Mouse (Mus musculus) heart, embryonic 12.5 days (tissue): ENCODE measurements around the gene Lrch4. TPM values are rescaled to one million over a fixed set of nuclear protein-coding genes. Genes with fewer than 3 reads are reported as not detected.
A peak's percentile ranks its signal among the peaks of the same experiment; 100 is the strongest.
"Not testable (repeated sequence)": the region's sequence is repeated elsewhere in the genome, so short reads cannot be mapped to it uniquely, and the experiment has no call there.

ENCODE experiments used
- ATAC-seq: fragments of 200-750 bp; cut with Nextera tagmentation; 2 replicates; pipeline ENCODE4 v1.8.0; 2017; ENCODE audit warnings: moderate TSS enrichment, moderate library complexity; ENCODE audit not compliant: insufficient number of reproducible peaks, low FRiP score
- H3K27ac ChIP-seq: fragments of 300-500 bp; sonication (generic); 2 replicates; pipeline ENCODE4 v1.5.1; 2016; ENCODE audit warnings: mild to moderate bottlenecking, moderate library complexity; ENCODE audit not compliant: poor library complexity, severe bottlenecking
- H3K27me3 ChIP-seq: fragments of 300-500 bp; sonication (generic); replicated peaks from 2 replicates; pipeline ENCODE4 v1.6.1; 2016; ENCODE audit warnings: mild to moderate bottlenecking, moderate library complexity
- H3K36me3 ChIP-seq: fragments of 300-500 bp; sonication (generic); 2 replicates; pipeline ENCODE4 v1.6.1; 2016; ENCODE audit warnings: mild to moderate bottlenecking, moderate library complexity
- H3K4me1 ChIP-seq: fragments of 300-500 bp; sonication (generic); replicated peaks from 2 replicates; pipeline ENCODE4 v1.6.1; 2016; ENCODE audit warnings: mild to moderate bottlenecking
- H3K4me2 ChIP-seq: fragments of 300-500 bp; sonication (generic); 2 replicates; pipeline ENCODE4 v1.6.1; 2016; ENCODE audit warnings: mild to moderate bottlenecking, moderate library complexity
- H3K4me3 ChIP-seq: fragments of 300-500 bp; sonication (generic); 2 replicates; pipeline ENCODE4 v1.5.1; 2016; ENCODE audit warnings: mild to moderate bottlenecking
- H3K9ac ChIP-seq: fragments of 300-500 bp; sonication (generic); 2 replicates; pipeline ENCODE4 v1.6.1; 2016; ENCODE audit warnings: mild to moderate bottlenecking, moderate library complexity
- H3K9me3 ChIP-seq: fragments of 300-500 bp; sonication (generic); replicated peaks from 2 replicates; pipeline ENCODE4 v1.6.1; 2016; ENCODE audit warnings: mild to moderate bottlenecking, moderate library complexity
- WGBS: fragments of 180-500 bp; shearing (Covaris S2); methylation state at CpG from one replicate; pipeline ENCODE4 v1.1.7; 2016; 5-methylcytosine and 5-hydroxymethylcytosine counted together
- polyA plus RNA-seq: library from polyadenylated mRNA; unstranded; fragments of >200 nt; fragmentation: Nextera tagmentation; extraction: Ambion mirVana; gene quantifications from 2 replicates; pipeline ENCODE4 v1.2.1, GENCODE M21; 2016

Gene Lrch4
- polyA plus RNA-seq, 1 experiment from 2014 or later = 24.3 TPM

GRCm38 (mm10) chr5:137613076-137613475, 15.8 kb upstream of the Lrch4 start:
- H3K4me1 ChIP-seq = peaks cover 59% of the 10 kb centered on the region
- no peaks in the 10 kb centered on the region for H3K9me3 ChIP-seq
- ATAC-seq = no peak
- H3K36me3 ChIP-seq = peaks cover 2% of the 10 kb centered on the region; the same call in 1 of the 2 replicates
- 0 out of 2 replicates have a peak, but pooled peaks cover 6% of the 10 kb centered on the region for H3K27me3 ChIP-seq
- H3K9ac ChIP-seq = no peak overlapping the region
- no peak overlapping the region for H3K4me2 ChIP-seq
- H3K4me3 ChIP-seq = no peak overlapping the region
- 72% methylated on average over 5 of the region's 5 CpGs for WGBS
- 0 out of 2 replicates have a peak overlapping the region, but pooled peaks have one; percentile 56 for H3K27ac ChIP-seq

DNA sequence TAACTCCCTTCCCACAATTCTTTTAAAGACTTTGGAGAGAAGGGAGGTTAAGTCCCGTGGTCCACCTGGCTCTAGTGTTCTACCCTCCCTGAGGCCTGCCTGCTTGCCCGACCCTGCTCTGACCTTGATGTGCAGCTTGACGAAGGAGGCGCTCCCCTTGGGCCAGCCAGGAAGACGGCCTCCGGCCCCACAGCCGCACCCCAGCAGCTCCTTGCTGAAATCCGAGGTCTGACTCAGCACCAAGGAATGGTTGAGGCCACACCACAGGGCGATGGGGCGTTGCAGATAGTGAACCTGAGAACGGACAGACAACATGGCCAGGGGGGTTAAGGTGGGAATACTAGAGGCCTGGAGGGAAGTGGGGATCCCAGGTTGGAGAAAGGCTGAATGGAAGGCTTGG, 15.4 kb upstream of the Lrch4 start, which contains the start of gene Pcolce:
Gene Pcolce (minus strand): TSS at position 235 of the 400 bp plus-strand sequence.
- peak within 1 kb of the TSS; percentile 47; the same call in 1 of the 2 replicates for H3K9ac ChIP-seq
- H3K4me3 ChIP-seq = no peak within 1 kb of the TSS
- H3K9me3 ChIP-seq = no peaks in the 10 kb centered on the region
- peak within 1 kb of the TSS; percentile 56 for H3K27ac ChIP-seq
- WGBS = 26% methylated on average over 11 of the region's 11 CpGs
- 0 out of 2 replicates have a peak, but pooled peaks cover 1% of the 10 kb centered on the region for H3K27me3 ChIP-seq
- no peak within 1 kb of the TSS for H3K4me2 ChIP-seq
- no peak for ATAC-seq
- H3K4me1 ChIP-seq = peaks cover 54% of the 10 kb centered on the region
- no peaks in the 10 kb centered on the region; the same call in 1 of the 2 replicates for H3K36me3 ChIP-seq

DNA sequence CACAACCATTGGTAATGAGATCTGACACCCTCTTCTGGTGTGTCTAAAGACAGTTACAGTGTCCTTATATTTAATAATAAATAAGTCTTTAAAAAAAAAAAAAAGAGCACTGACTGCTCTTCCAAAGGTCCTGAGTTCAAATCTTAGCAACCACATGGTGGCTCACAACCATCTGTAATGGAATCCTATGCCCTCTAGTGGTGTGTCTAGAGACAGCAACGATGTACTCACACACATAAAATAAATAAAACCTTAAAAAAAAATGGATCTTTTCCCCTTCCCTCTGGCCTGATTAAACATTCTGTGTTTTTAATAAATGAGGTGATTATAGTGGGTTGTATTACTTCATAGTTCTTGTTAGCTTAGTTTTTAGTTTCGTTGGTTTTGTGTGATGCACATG, 14.0 kb upstream of the Lrch4 start:
- H3K27ac ChIP-seq, H3K9ac ChIP-seq, ATAC-seq, H3K9me3 ChIP-seq, H3K27me3 ChIP-seq, H3K4me2 ChIP-seq, H3K36me3 ChIP-seq, H3K4me3 ChIP-seq: not testable (repeated sequence)
- H3K4me1 ChIP-seq = peaks cover 44% of the 10 kb centered on the region
- 91% methylated on average over 2 of the region's 2 CpGs for WGBS

GRCm38 (mm10) chr5:137615347-137615746, 13.6 kb upstream of the Lrch4 start:
- no peaks in the 10 kb centered on the region for H3K27me3 ChIP-seq
- H3K27ac ChIP-seq = no peak overlapping the region
- no peaks in the 10 kb centered on the region for H3K36me3 ChIP-seq
- ATAC-seq = no peak
- WGBS = 82% methylated on average over 7 of the region's 7 CpGs
- no peaks in the 10 kb centered on the region for H3K9me3 ChIP-seq
- H3K4me2 ChIP-seq = no peak overlapping the region
- no peak overlapping the region for H3K9ac ChIP-seq
- H3K4me3 ChIP-seq = no peak overlapping the region
- peaks cover 40% of the 10 kb centered on the region for H3K4me1 ChIP-seq

- no peaks in the 10 kb centered on the region for H3K36me3 ChIP-seq
- no peak overlapping the region for H3K27ac ChIP-seq
- no peak overlapping the region for H3K4me3 ChIP-seq
- 80% methylated on average over 11 of the region's 11 CpGs for WGBS
- no peaks in the 10 kb centered on the region for H3K27me3 ChIP-seq
- ATAC-seq = no peak
- no peaks in the 10 kb centered on the region for H3K9me3 ChIP-seq
- H3K4me1 ChIP-seq = peaks cover 8% of the 10 kb centered on the region; the same call in 1 of the 2 replicates
- no peak overlapping the region for H3K9ac ChIP-seq
- H3K4me2 ChIP-seq = no peak overlapping the region
Measured at GRCm38 (mm10) chr5:137623937-137624530, 4.9 kb upstream of the Lrch4 start.

- Histone ChIP-seq H3K4me2 (peak overlapping the region; percentile 69), H3K27me3 (no peaks in the 10 kb centered on the region), H3K27ac (peak overlapping the region; percentile 86), H3K9ac (peak overlapping the region; percentile 72), H3K36me3 (0 out of 2 replicates have a peak, but pooled peaks cover 4% of the 10 kb centered on the region), H3K4me3 (peak overlapping the region; percentile 58), H3K4me1 (peaks cover 37% of the 10 kb centered on the region), H3K9me3 (no peaks in the 10 kb centered on the region)
- no peak for ATAC-seq
- 3% methylated on average over 9 of the region's 9 CpGs for WGBS
Measured at GRCm38 (mm10) chr5:137627991-137628390, 930 bp upstream of the Lrch4 start.

DNA sequence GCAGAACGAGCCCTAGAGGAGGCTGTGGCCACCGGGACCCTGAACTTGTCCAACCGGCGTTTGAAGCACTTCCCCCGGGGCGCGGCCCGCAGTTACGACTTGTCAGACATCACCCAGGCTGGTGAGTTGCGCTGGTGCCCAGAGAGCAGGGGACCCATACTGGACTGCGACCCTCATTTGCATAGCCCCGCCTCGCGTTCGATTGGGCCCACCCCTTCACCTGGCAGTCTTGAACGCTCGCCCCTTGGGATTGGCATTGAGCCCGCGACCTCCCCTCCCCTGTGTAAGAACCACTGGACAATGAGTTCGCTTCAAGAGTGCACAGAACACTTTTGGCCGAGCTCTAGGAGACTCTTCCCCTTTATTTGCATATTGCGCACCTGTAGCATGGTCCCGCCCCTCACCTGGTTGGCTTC, 393 bp downstream of the Lrch4 start:
- under 1% methylated on average over 23 of the region's 23 CpGs for WGBS
- Histone ChIP-seq H3K4me1 (peaks cover 37% of the 10 kb centered on the region), H3K4me3 (peak overlapping the region; percentile 73), H3K36me3 (peaks cover 14% of the 10 kb centered on the region), H3K9ac (peak overlapping the region; percentile 79), H3K27ac (peak overlapping the region; percentile 89), H3K4me2 (peak overlapping the region; percentile 83), H3K27me3 (no peaks in the 10 kb centered on the region), H3K9me3 (no peaks in the 10 kb centered on the region)
- peak; percentile 55 for ATAC-seq

GRCm38 (mm10) chr5:137629906-137630545, 1.1 kb downstream of the Lrch4 start:
- H3K27ac ChIP-seq = peak overlapping the region; percentile 89
- H3K27me3 ChIP-seq = no peaks in the 10 kb centered on the region
- H3K9me3 ChIP-seq = no peaks in the 10 kb centered on the region
- H3K9ac ChIP-seq = peak overlapping the region; percentile 79
- ATAC-seq = no peak
- peak overlapping the region; percentile 73 for H3K4me3 ChIP-seq
- 18% methylated on average over 6 of the region's 6 CpGs for WGBS
- peak overlapping the region; percentile 83 for H3K4me2 ChIP-seq
- H3K4me1 ChIP-seq = peaks cover 32% of the 10 kb centered on the region
- H3K36me3 ChIP-seq = peaks cover 20% of the 10 kb centered on the region

DNA sequence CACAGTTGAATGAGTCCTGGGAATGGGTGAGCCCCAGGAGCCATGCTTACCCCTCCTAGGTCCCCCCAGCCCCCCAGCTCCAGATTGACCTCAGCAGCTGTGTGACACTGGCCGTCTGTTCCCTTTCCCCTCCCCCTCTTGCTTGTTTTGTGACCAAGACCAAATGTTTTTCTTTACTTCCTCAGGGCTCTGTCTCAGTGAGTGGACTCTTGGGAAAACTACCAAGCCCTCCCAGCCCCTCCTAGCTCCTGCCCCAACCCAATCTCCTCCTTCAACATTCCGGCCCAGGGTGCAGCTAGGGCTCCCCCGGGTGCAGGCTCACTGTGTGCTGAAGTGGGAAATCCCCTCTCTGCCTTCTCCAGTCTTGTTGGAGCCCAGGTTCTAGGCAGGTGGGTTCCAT, 1.7 kb downstream of the Lrch4 start:
- WGBS = 31% methylated on average over 3 of the region's 3 CpGs
- peak overlapping the region; percentile 79 for H3K9ac ChIP-seq
- H3K27ac ChIP-seq = peak overlapping the region; percentile 71
- no peaks in the 10 kb centered on the region for H3K27me3 ChIP-seq
- H3K9me3 ChIP-seq = no peaks in the 10 kb centered on the region
- ATAC-seq = no peak
- H3K4me2 ChIP-seq = peak overlapping the region; percentile 83
- H3K4me3 ChIP-seq = peak overlapping the region; percentile 73
- H3K36me3 ChIP-seq = peaks cover 26% of the 10 kb centered on the region
- peaks cover 32% of the 10 kb centered on the region for H3K4me1 ChIP-seq

GRCm38 (mm10) chr5:137631171-137631570, 2.2 kb downstream of the Lrch4 start:
- peak overlapping the region; percentile 79 for H3K9ac ChIP-seq
- no peak for ATAC-seq
- H3K27me3 ChIP-seq = no peaks in the 10 kb centered on the region
- H3K27ac ChIP-seq = peak overlapping the region; percentile 71
- no peaks in the 10 kb centered on the region for H3K9me3 ChIP-seq
- peak overlapping the region; percentile 73 for H3K4me3 ChIP-seq
- peak overlapping the region; percentile 83 for H3K4me2 ChIP-seq
- peaks cover 32% of the 10 kb centered on the region for H3K4me1 ChIP-seq
- peaks cover 31% of the 10 kb centered on the region for H3K36me3 ChIP-seq
- WGBS = 57% methylated on average over 9 of the region's 9 CpGs

DNA sequence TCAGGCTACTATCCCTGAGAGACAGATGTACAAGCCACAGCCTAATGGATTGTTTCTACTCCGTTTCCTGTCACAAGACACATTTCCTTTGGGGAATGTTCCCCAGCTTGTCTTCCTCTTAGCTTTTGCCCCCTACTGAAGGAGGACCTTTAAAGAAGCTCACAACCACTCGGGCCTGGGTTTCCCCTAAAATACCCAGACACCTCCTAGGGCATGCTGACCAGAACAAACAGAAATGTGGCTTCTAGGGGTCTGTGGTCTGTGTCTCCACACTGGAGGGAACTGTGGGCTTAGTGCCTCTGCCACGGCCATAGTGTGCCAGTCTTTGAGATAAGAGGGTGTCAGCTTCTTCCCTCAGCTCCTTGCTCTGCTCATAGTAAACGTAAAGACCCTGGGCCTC, 2.7 kb downstream of the Lrch4 start:
- Histone ChIP-seq H3K4me1 (peaks cover 32% of the 10 kb centered on the region), H3K9ac (peak overlapping the region; percentile 79), H3K27ac (peak overlapping the region; percentile 71; the same call in 1 of the 2 replicates), H3K9me3 (no peaks in the 10 kb centered on the region), H3K27me3 (no peaks in the 10 kb centered on the region), H3K36me3 (peaks cover 36% of the 10 kb centered on the region), H3K4me2 (peak overlapping the region; percentile 83), H3K4me3 (peak overlapping the region; percentile 73; the same call in 1 of the 2 replicates)
- 46% methylated on average over 4 of the region's 4 CpGs for WGBS
- ATAC-seq = no peak
